Mouse (Mus musculus): Measurements from ENCODE around the gene Ptgr1.

DNA sequence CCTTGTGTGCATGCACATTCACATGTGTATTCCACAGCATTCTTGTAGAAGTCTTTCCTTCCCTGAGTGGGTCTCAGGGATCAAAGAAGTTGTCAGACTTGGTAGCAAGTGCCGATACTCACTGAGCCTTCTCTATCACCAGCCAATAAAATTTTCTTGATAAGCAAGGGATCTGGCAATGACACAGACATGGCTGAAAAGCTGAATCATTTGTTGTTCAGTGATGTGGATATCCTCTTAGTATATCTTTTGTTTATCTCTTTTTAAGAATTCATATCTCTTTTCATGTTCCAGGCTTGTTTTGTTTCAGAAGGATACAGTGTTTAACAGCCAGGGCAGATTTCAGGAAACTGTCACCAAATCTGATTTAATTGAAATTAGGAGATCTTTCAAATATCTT, 11.8 kb upstream of the Ptgr1 start:
- TF ChIP-seq CTCF (IDR thresholded peaks at IDR 0.05; ENCODE audit: borderline replicate concordance, extremely low read depth, insufficient read depth, insufficient read length) (no peak), POLR2A (IDR thresholded peaks at IDR 0.05; ENCODE audit: borderline replicate concordance, extremely low read depth, insufficient read depth, insufficient read length, poor library complexity, severe bottlenecking) (no peak)

All from brain, embryonic 14.5 days (tissue).